Mouse (Mus musculus) stomach, embryonic 14.5 days (tissue): ENCODE measurements around the gene Zfp273. TPM values are rescaled to one million over a fixed set of nuclear protein-coding genes. Genes with fewer than 3 reads are reported as not detected.
A peak's percentile ranks its signal among the peaks of the same experiment; 100 is the strongest.
"Not testable (repeated sequence)": the region's sequence is repeated elsewhere in the genome, so short reads cannot be mapped to it uniquely, and the experiment has no call there.

Experiments used
- ATAC-seq: fragments of 200-750 bp; cut with Nextera tagmentation; 2 replicates; pipeline ENCODE4 v1.8.0; 2017; ENCODE audit warnings: low read depth, moderate TSS enrichment; ENCODE audit not compliant: insufficient number of reproducible peaks, insufficient read depth, low FRiP score
- H3K27ac ChIP-seq: fragments of 300-500 bp; sonication (generic); 2 replicates; pipeline ENCODE4 v1.5.1; 2014; ENCODE audit warnings: mild to moderate bottlenecking, low read length, moderate library complexity, mixed read lengths
- H3K27me3 ChIP-seq: fragments of 300-500 bp; sonication (generic); 2 replicates; pipeline ENCODE4 v1.6.1; 2014; ENCODE audit warnings: low read length, control low read depth, mixed read lengths; ENCODE audit not compliant: control insufficient read depth, insufficient read depth
- H3K36me3 ChIP-seq: fragments of 300-500 bp; sonication (generic); 2 replicates; pipeline ENCODE4 v1.6.1; 2014; ENCODE audit warnings: mild to moderate bottlenecking, control low read depth, low read length, moderate library complexity, mixed read lengths; ENCODE audit not compliant: control insufficient read depth, insufficient read depth
- H3K4me1 ChIP-seq: fragments of 300-500 bp; sonication (generic); 2 replicates; pipeline ENCODE4 v1.6.1; 2014; ENCODE audit warnings: low read length, control low read depth, mixed read lengths; ENCODE audit not compliant: control insufficient read depth, insufficient read depth
- H3K4me2 ChIP-seq: fragments of 300-500 bp; sonication (generic); replicated peaks from 2 replicates; pipeline ENCODE4 v1.6.1; 2014; ENCODE audit warnings: low read depth, low read length, control low read depth
- H3K4me3 ChIP-seq: fragments of 300-500 bp; sonication (generic); 2 replicates; pipeline ENCODE4 v1.5.1; 2014; ENCODE audit warnings: low read depth, low read length, control low read depth
- H3K9ac ChIP-seq: fragments of 300-500 bp; sonication (generic); replicated peaks from 2 replicates; pipeline ENCODE4 v1.6.1; 2014; ENCODE audit warnings: low read depth, mild to moderate bottlenecking, control low read depth, low read length, moderate library complexity, mixed read lengths
- H3K9me3 ChIP-seq: fragments of 300-500 bp; sonication (generic); 2 replicates; pipeline ENCODE4 v1.6.1; 2016; ENCODE audit warnings: low read depth, low read length, control low read depth; ENCODE audit not compliant: control insufficient read depth
- WGBS: fragments of 180-500 bp; shearing (Covaris S2); extraction: QIAGEN DNeasy Blood & Tissue Kit; methylation state at CpG from one replicate; pipeline ENCODE4 v1.1.7; 2014; 5-methylcytosine and 5-hydroxymethylcytosine counted together
- polyA plus RNA-seq: library from polyadenylated mRNA; unstranded; fragments of >200 nt; fragmentation: Nextera tagmentation; extraction: Ambion mirVana; gene quantifications from 2 replicates; pipeline ENCODE4 v1.2.1, GENCODE M21; 2014

The Zfp273 gene
- polyA plus RNA-seq, 1 experiment from 2014 or later: 9.1 TPM

DNA sequence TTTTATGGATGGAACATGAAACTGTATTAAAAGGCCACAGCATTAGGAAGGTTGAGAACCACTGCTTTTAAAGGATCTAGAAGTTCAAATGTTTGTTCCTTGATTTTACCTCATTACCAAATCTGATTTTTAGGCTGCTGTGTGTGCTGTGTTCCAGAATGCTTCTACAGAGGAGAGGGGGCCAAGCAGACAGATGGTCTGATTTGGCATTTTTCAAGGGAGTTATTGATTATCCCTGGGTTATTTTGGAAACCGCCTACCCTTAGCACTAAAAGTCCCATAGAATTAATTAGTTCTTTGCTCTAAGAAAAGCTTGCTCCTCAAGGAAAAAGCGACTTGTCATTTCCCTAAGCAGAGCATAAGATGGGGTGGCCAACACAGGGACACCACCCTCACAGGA lies 40.4 kb downstream of the Zfp273 start:
- WGBS: 78% methylated on average over 2 of the region's 2 CpGs
- no peak overlapping the region for H3K4me2 ChIP-seq
- H3K4me3 ChIP-seq: no peak overlapping the region
- H3K27me3 ChIP-seq: no peaks in the 10 kb centered on the region
- ATAC-seq: no peak
- no peaks in the 10 kb centered on the region for H3K4me1 ChIP-seq
- no peak overlapping the region for H3K9ac ChIP-seq
- H3K36me3 ChIP-seq: no peaks in the 10 kb centered on the region
- H3K9me3 ChIP-seq: no peaks in the 10 kb centered on the region
- no peak overlapping the region for H3K27ac ChIP-seq

DNA sequence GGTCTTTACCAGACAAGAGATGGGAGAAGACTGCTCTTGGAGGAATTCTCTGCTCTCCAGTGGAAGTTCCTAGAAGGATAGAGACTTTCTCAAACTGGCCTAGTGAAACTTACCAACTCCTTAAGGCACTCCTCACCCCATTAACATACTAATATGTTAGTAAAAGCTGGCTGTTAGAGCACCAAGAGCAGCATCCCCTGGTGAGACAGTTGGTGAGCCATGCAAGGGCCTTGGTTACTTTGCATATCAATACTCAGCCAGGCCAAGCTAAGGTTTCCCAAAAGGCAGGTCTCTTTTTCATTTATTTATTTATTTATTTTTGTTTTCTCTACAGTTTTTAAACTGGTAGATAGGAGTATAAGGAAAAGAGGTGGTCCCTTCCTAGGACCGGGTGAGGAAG lies 43.8 kb downstream of the Zfp273 start:
- no peak for ATAC-seq
- no peaks in the 10 kb centered on the region for H3K27me3 ChIP-seq
- no peaks in the 10 kb centered on the region for H3K36me3 ChIP-seq
- 23% methylated on average over 1 of the region's 1 CpGs for WGBS
- no peak overlapping the region for H3K4me3 ChIP-seq
- H3K4me2 ChIP-seq: no peak overlapping the region
- H3K4me1 ChIP-seq: no peaks in the 10 kb centered on the region
- no peak overlapping the region for H3K9ac ChIP-seq
- no peaks in the 10 kb centered on the region for H3K9me3 ChIP-seq
- H3K27ac ChIP-seq: no peak overlapping the region

DNA sequence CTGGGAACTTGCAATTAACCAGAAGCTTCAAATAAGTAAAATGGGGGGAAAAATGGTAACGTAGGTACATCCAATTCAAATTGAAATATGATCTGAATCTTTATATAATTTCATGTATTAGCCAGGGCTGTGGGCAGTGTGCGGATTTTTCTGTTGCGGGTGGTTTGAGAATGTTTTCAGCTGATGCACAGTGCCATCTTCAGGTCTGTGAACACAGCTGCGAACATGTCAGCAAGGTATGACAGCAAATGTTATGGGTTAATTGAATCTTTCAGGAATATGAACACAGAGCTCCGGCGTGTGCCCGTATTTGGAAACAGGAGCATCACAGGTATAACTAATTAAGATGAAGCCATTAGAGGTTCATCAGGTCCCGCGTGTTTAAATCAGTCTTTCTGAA lies 49.0 kb downstream of the Zfp273 start:
- Histone ChIP-seq H3K9me3 (no peaks in the 10 kb centered on the region), H3K4me3 (no peak overlapping the region), H3K36me3 (no peaks in the 10 kb centered on the region), H3K4me1 (no peaks in the 10 kb centered on the region), H3K9ac (no peak overlapping the region), H3K4me2 (no peak overlapping the region), H3K27ac (no peak overlapping the region), H3K27me3 (no peaks in the 10 kb centered on the region)
- 79% methylated on average over 9 of the region's 9 CpGs for WGBS
- ATAC-seq: no peak

DNA sequence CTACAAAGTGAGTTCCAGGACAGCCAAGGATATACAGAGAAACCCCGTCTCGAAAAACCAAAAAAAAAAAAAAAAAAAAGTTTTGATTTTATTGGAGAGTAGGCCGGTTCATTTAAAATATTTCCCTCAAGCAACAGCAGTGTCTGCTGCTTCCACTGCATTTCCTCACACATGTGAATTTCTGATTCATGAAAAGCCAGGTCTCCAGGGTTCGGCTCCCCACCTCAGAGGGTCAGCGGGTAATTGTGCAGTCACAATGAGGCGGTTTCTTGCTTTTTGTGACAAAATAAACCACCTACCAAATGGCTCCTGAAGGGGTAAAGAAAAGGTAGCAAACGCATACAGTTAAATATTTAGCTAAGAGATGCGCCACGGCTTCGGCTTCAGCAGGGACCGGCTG lies 49.5 kb downstream of the Zfp273 start, which contains the start of gene BC048507:
BC048507 (plus strand) TSS at position 301 of the 400 bp plus-strand sequence.
- 78% methylated on average over 11 of the region's 11 CpGs for WGBS
- Histone ChIP-seq H3K9me3 (no peaks in the 10 kb centered on the region), H3K4me2 (no peak within 1 kb of the TSS), H3K27me3 (no peaks in the 10 kb centered on the region), H3K4me3 (no peak within 1 kb of the TSS), H3K9ac (no peak within 1 kb of the TSS), H3K4me1 (no peaks in the 10 kb centered on the region), H3K27ac (no peak within 1 kb of the TSS), H3K36me3 (no peaks in the 10 kb centered on the region)
- ATAC-seq: no peak

DNA sequence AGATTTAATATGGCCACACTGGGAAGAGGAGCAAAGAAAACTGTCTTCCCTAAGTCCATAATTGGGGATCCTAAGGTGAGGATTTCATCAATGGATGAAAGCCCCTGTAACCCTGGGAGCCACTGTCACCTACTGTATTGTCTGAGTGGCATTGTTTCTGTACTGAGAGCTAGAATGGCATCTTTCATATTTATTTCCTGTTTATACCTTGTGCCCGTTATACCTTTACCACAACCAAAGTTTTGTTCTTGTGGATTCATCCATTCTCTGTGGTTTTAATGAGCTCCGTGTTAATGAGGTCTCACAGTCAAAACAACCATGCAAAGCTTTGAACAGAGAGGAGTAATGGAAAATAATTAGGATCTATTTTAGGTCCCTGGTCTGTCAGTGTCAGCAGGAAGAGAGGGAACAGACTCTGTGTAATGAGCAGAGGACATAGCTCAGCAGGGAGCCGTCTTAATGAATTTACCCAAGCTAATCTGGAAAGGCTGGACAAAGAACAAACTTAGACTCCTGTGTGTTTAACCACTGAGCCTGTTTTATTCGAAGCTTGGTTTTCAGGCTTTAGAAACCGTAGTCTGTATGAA lies 51.3 kb downstream of the Zfp273 start:
- ATAC-seq: no peak

DNA sequence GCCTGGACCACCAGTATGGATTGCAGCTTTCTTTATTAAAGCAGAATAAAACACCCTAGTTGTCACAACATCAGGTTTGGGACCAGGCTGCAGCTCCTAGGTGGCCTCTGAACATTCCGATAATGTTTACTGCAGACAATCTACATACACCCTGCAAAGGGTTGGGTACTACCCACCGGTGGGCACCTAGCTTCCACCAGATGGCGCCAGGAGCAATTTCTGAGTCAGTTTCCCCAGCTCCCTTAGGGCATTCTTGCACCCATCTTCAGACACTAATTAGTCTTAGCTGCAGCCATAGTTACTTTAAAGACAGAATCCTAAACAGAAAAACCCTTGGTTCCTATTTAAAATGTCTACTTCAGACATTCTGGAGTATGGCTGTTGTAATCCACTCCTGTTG lies 54.4 kb downstream of the Zfp273 start:
- H3K27me3 ChIP-seq: no peaks in the 10 kb centered on the region
- H3K4me1 ChIP-seq: no peaks in the 10 kb centered on the region
- H3K36me3 ChIP-seq: no peaks in the 10 kb centered on the region
- 31% methylated on average over 3 of the region's 3 CpGs for WGBS
- H3K4me3 ChIP-seq: no peak overlapping the region
- H3K27ac ChIP-seq: no peak overlapping the region
- no peaks in the 10 kb centered on the region for H3K9me3 ChIP-seq
- ATAC-seq: no peak
- H3K4me2 ChIP-seq: no peak overlapping the region
- no peak overlapping the region for H3K9ac ChIP-seq

More for the DNA sequence above, 51.3 kb downstream of the Zfp273 start:
- Histone ChIP-seq H3K36me3 (no peaks in the 10 kb centered on the region), H3K27ac (no peak overlapping the region), H3K9me3 (no peaks in the 10 kb centered on the region), H3K9ac (no peak overlapping the region), H3K4me2 (no peak overlapping the region), H3K4me3 (no peak overlapping the region), H3K27me3 (no peaks in the 10 kb centered on the region), H3K4me1 (no peaks in the 10 kb centered on the region)
- 53% methylated on average over 5 of the region's 5 CpGs for WGBS

DNA sequence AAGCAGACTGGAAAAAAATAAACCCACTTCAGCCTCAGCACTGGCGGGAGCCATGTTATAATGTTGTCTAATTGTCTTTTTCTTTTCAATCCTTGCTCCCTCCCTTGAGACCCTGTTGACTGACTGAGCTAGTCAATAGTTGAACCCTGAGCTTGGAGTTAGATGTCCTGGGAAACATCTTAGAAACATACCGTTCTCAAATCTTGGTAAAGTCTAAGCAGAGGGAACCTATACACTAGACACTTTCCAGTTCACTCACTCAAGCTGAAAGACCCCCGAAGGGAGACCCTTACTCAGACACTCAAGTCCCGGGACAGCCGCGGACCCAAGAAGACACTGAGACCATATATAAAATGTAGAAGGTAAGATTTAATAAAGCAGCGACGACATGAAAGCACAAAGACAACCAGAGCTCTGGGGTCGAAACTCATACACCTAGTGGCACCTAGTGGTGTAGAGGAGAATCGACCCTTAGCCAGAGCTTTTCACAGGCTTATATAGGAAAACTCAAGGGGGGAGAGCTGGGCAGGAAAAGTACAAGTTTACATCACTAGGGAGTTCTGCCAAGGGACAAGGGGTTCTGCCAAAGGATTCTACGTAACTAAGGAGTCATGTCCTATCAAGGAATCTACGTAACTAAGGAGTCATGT lies 62.6 kb downstream of the Zfp273 start:
- not testable (repeated sequence) for H3K4me2 ChIP-seq, H3K9ac ChIP-seq, H3K36me3 ChIP-seq, H3K4me3 ChIP-seq, H3K9me3 ChIP-seq, H3K27ac ChIP-seq, H3K4me1 ChIP-seq, H3K27me3 ChIP-seq
- ATAC-seq: peak; percentile 58; the same call in 1 of the 2 replicates
- 30% methylated on average over 6 of the region's 12 CpGs for WGBS
